Mouse (Mus musculus) MEL-GATA-1-ER (cell line): ENCODE results near the gene Rnf148.

Source experiments
- DNase-seq: peaks from one replicate; pipeline ENCODE4 v3.0.0-alpha.2; 2012; ENCODE audit warnings: low read depth; ENCODE audit errors: extremely low read depth

Rnf148 gene

GRCm38 (mm10) chr6:23655036-23655435 lies at the start of gene Rnf148:
TSS of gene Rnf148 (minus strand) at chr6:23655136.
- DNase-seq: no peak

DNA sequence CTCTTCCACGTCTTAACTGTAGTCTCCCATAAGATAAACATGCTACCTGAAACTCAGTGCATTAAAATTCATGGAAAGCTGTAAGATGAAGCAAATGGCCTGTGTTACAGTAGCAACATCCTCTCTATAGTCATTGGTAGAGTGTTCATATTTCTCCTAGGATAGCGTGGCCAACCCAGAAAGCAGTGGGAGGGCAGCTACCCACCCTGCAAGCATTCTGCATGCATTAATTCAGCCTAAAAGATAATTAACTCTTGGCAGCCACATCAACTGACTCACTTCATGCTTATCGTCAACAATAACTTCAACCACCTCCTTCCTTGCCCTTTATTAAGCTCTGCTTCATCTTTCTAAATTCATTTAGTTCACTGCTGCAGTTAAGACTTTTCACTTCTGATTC lies 45.9 kb upstream of the Rnf148 start:
- DNase-seq: no peak

DNA sequence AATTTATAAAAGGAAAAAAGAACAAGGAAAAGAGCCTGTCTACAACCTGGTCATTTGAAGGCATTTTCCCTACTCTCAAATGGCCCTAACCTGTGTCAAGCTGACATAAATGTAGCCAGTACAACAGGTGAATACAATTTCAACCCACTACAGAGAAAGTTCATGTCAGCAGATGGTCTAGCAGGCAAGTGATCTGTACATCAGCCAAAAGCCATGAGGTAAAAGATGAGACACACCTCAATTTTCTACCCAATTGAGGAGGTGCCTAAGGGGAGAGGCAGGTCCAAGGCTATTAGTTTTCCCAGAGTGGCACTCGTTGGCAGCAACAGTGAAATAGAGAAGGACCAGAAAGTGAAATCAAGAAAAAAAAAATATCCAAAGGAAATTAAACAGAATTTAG lies 23.2 kb upstream of the Rnf148 start:
- no peak for DNase-seq

DNA sequence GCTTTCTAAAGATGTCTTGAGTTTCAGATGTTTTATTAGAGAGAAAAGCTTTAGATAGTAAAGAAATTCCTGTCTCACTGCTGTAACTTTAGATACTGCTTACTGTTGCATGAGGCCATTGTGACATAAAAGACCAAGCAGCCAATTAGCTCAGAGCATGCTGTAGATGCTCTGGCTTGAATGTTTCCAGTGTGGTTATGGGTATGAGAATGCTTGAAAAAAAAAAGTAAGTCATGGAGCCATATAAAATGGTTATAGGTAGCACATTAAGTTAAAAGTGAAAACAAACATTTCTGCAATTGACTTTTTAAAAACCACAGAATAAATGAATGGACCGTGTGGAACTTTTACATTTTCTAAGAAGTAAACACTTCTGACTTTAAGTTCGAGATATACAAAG lies 4.7 kb downstream of the Rnf148 start, which contains the start of gene Rnf133:
TSS of gene Rnf133 (minus strand) at position 101 of the 400 bp plus-strand sequence.
- no peak for DNase-seq

- no peak for DNase-seq
Observed at GRCm38 (mm10) chr6:23648732-23649131, 6.2 kb downstream of the Rnf148 start.

DNA sequence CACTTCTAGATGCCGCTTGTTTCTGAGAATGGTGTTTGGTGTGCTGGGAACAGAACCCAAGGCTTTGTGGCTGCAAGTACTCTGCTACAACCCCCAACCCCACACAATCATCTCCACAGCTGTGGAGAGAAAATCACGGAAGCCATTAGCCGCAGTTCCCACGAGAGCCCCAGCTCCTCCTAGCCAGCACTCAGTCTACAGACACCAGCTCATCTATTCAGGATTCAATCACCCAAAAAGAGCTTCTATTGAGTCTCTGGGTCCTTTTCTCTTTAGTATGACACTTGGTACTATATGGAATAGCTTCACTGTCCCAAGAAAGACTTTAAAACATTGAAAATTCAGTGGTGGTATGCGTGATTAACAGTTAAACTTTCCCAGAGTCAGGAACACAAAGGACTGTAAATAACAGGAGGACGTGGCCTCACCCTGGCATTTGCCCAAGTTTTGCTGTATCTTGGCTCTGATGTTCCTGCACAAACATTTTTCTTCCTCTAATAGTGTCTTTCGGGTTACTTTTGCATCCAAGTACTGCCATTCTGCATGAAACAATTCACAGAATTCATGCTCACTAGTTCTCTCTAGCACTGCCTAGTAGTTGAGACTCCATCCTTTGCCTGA lies 7.2 kb downstream of the Rnf148 start:
- DNase-seq: no peak

GRCm38 (mm10) chr6:23637081-23637480 lies 17.9 kb downstream of the Rnf148 start:
- DNase-seq: no peak

DNA sequence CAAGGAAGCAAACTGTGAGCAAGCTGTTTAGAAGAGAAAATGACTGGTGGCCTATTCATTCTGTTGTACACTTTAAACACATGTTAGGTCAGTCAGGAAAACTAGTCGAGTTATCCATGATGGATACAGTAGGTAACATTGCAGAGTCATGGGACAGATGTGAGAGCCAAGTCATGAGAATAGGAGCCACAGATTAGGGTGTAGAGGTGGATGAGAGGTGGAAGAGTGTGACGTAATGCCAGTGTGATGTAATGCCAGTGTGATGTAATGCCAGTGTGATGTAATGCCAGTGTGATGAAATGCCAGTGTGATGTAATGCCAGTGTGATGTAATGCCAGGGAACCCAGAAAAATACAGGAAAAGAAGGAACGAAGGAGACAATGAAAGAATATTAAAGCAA lies 19.7 kb downstream of the Rnf148 start:
- no peak for DNase-seq

DNA sequence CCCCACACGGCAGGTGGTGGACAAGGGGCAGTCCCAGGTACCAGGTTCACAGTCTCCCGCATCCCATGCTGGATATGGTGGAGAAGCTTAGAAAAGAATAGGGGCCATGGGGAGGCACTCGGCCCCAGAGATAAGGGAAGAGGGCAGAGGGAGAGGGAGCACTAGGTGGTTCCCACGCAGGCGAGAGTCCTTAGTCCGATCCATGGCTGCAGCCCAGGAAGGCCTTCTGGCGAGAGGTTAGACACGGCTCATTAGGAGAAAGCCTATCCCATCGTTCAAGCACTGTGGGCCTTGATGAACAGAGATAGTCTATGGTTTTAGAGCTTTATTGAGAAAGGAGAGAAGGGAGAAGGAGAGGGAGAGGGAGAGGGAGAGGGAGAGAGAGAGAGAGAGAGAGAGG lies 20.9 kb downstream of the Rnf148 start:
- DNase-seq: no peak

DNA sequence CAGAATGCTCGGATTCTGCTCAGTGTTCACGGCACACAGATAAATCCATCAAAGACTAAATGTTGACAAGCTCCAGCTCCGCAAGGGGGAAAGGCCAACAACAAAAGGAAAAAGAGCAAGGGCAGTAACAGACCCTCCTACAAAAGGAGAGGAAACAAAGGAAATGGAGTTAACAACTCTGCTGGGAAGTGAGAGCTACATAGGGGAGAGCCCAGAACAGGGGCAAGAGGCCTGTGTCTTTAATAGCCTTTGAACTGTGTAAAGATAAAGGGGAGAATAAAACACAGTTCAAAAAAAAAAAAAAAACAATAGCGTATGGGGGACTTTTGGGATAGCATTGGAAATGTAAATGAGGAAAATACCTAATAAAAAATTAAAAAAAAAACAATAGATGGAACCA lies 24.5 kb downstream of the Rnf148 start:
- no peak for DNase-seq
